Mouse (Mus musculus): ENCODE data around the gene Col20a1. TPM values are rescaled to one million over a fixed set of nuclear protein-coding genes. Genes with fewer than 3 reads are reported as not detected.

The Col20a1 gene
- polyA plus RNA-seq (2017; shearing (Covaris generic)): under 1 TPM in 2 of 3 experiments, not detected in 1; 0.78 to 0.93 TPM

GRCm38 (mm10) chr2:180986449-180986848, at the start of gene Col20a1:
Gene Col20a1, plus strand, starts transcription at chr2:180986535.
- ATAC-seq: no peak

GRCm38 (mm10) chr2:180940187-180940586, 46.1 kb upstream of the Col20a1 start:
- ATAC-seq: no peak

GRCm38 (mm10) chr2:180941869-180942268, 44.5 kb upstream of the Col20a1 start:
- no peak for ATAC-seq

GRCm38 (mm10) chr2:180949947-180950346, 36.4 kb upstream of the Col20a1 start:
- no peak for ATAC-seq

GRCm38 (mm10) chr2:180952731-180953171, 33.6 kb upstream of the Col20a1 start:
- ATAC-seq: no peak

- ATAC-seq: no peak
Measured at GRCm38 (mm10) chr2:180953638-180954037, 32.7 kb upstream of the Col20a1 start.

GRCm38 (mm10) chr2:180954061-180955047, 32.0 kb upstream of the Col20a1 start, which contains the start of gene Nkain4:
Gene Nkain4, minus strand, starts transcription at chr2:180954699.
- no peak for ATAC-seq

- no peak for ATAC-seq
Measured at GRCm38 (mm10) chr2:180959605-180960004, 26.7 kb upstream of the Col20a1 start.

GRCm38 (mm10) chr2:180960187-180960586, 26.1 kb upstream of the Col20a1 start:
- no peak for ATAC-seq

GRCm38 (mm10) chr2:180962616-180963308, 23.6 kb upstream of the Col20a1 start:
- no peak for ATAC-seq

- peak; percentile 50 for ATAC-seq
Measured at GRCm38 (mm10) chr2:180963956-180964355, 22.4 kb upstream of the Col20a1 start.

- ATAC-seq: peak; percentile 64
Measured at GRCm38 (mm10) chr2:180966092-180966882, 20.0 kb upstream of the Col20a1 start.

GRCm38 (mm10) chr2:180967010-180967763, 19.1 kb upstream of the Col20a1 start, which contains the start of gene Arfgap1:
Gene Arfgap1, plus strand, starts transcription at chr2:180967225.
- ATAC-seq: peak; percentile 92

- ATAC-seq: no peak
Measured at GRCm38 (mm10) chr2:180981133-180981532, 5.2 kb upstream of the Col20a1 start.

- no peak for ATAC-seq
Measured at GRCm38 (mm10) chr2:180985635-180986034, 700 bp upstream of the Col20a1 start.

GRCm38 (mm10) chr2:180987001-180987400, 666 bp downstream of the Col20a1 start:
- ATAC-seq: no peak

GRCm38 (mm10) chr2:180987432-180988030, 1.2 kb downstream of the Col20a1 start:
- ATAC-seq: no peak

GRCm38 (mm10) chr2:180988347-180988913, 2.1 kb downstream of the Col20a1 start:
- ATAC-seq: no peak

GRCm38 (mm10) chr2:180988948-180989347, 2.6 kb downstream of the Col20a1 start:
- ATAC-seq: no peak

GRCm38 (mm10) chr2:180990347-180990746, 4.0 kb downstream of the Col20a1 start:
- ATAC-seq: no peak

- no peak for ATAC-seq
Measured at GRCm38 (mm10) chr2:180994360-180994759, 8.0 kb downstream of the Col20a1 start.
